Mouse (Mus musculus) liver, adult 2 months (tissue): ENCODE results near the gene Ric8a.

ENCODE experiments used
- CTCF ChIP-seq: fragments of 200-500 bp; IDR thresholded peaks from 2 replicates; pipeline ENCODE4 v1.5.1; 2011; ENCODE audit warnings: low read depth, low read length, control low read depth
- POLR2A ChIP-seq: fragments of 200-500 bp; IDR thresholded peaks from 2 replicates; pipeline ENCODE4 v1.6.1; 2011; ENCODE audit warnings: low read length, control low read depth; ENCODE audit not compliant: insufficient read depth; ENCODE audit errors: extremely low read depth

- TF ChIP-seq CTCF = no peak
- TF ChIP-seq POLR2A = no peak
These were observed 20.3 kb upstream of the Ric8a start for GRCm38 (mm10) chr7:140836243-140837115.
